Mouse (Mus musculus) natural killer cell, adult 2 months (primary cell): ENCODE measurements at regions not wholly inside any gene's neighbourhood (a gene's known extent, or its start where the extent isn't known, plus 50 kb on each side); places are given as distances from the start of the nearest gene placed in this dataset.

Source experiments
- DNase-seq, 2 experiments: peaks; one replicate each; pipeline ENCODE4 v3.0.0; 2022; ENCODE audit warnings: low spot score in 2 of 2

GRCm38 (mm10) chr3:148336091-148336511, 654.3 kb downstream of the Adgrl2 start:
- peak in 1 of 2 experiments; percentile 6 for DNase-seq

- DNase-seq, result no peak
Observed at GRCm38 (mm10) chr3:148335654-148336053, 654.7 kb downstream of the Adgrl2 start.

GRCm38 (mm10) chr3:148324911-148325621, 665.3 kb downstream of the Adgrl2 start:
- DNase-seq, result no peak

GRCm38 (mm10) chr3:148321894-148322293, 668.5 kb downstream of the Adgrl2 start:
- DNase-seq, result no peak

GRCm38 (mm10) chr3:148316198-148316597, 674.2 kb downstream of the Adgrl2 start:
- DNase-seq, result no peak

GRCm38 (mm10) chr3:148315286-148315685, 675.1 kb downstream of the Adgrl2 start:
- no peak for DNase-seq

- DNase-seq, result no peak
Observed at GRCm38 (mm10) chr3:148295515-148295914, 694.8 kb downstream of the Adgrl2 start.

- no peak for DNase-seq
Observed at GRCm38 (mm10) chr3:148278978-148279377, 711.4 kb downstream of the Adgrl2 start.

- no peak for DNase-seq
Observed at GRCm38 (mm10) chr3:148272159-148272848, 718.1 kb downstream of the Adgrl2 start.

GRCm38 (mm10) chr3:148268812-148269211, 721.5 kb downstream of the Adgrl2 start:
- no peak for DNase-seq

GRCm38 (mm10) chr3:148259211-148259610, 731.1 kb downstream of the Adgrl2 start:
- DNase-seq, result no peak

- DNase-seq, result no peak
Observed at GRCm38 (mm10) chr3:148248617-148249016, 741.7 kb downstream of the Adgrl2 start.

GRCm38 (mm10) chr3:148246786-148247185, 743.6 kb downstream of the Adgrl2 start:
- DNase-seq, result no peak

GRCm38 (mm10) chr3:148238093-148238492, 752.3 kb downstream of the Adgrl2 start:
- DNase-seq, result no peak

GRCm38 (mm10) chr3:148237555-148237954, 752.8 kb downstream of the Adgrl2 start:
- DNase-seq, result no peak

- no peak for DNase-seq
Observed at GRCm38 (mm10) chr3:148233616-148234015, 756.7 kb downstream of the Adgrl2 start.

GRCm38 (mm10) chr3:148229192-148229591, 761.2 kb downstream of the Adgrl2 start:
- DNase-seq, result no peak

- no peak for DNase-seq
Observed at GRCm38 (mm10) chr3:148228002-148228707, 762.2 kb downstream of the Adgrl2 start.

- peak in 1 of 2 experiments; percentile 1 for DNase-seq
Observed at GRCm38 (mm10) chr3:148220826-148221225, 769.5 kb downstream of the Adgrl2 start.

- no peak for DNase-seq
Observed at GRCm38 (mm10) chr3:148220024-148220590, 770.2 kb downstream of the Adgrl2 start.

GRCm38 (mm10) chr3:148202148-148202547, 788.2 kb downstream of the Adgrl2 start:
- DNase-seq, result no peak

GRCm38 (mm10) chr3:148186704-148187103, 803.7 kb downstream of the Adgrl2 start:
- no peak for DNase-seq
